Mouse (Mus musculus) olfactory bulb, adult 2 months (tissue): ENCODE measurements around the gene Etnk1. TPM values are rescaled to one million over a fixed set of nuclear protein-coding genes. Genes with fewer than 3 reads are reported as not detected.

Source experiments
- H3K27ac ChIP-seq: fragments of 200-500 bp; 2 replicates; pipeline ENCODE4 v1.5.1; 2012; ENCODE audit warnings: low read depth, low read length; ENCODE audit not compliant: insufficient read depth
- H3K4me1 ChIP-seq: fragments of 200-500 bp; 2 replicates; pipeline ENCODE4 v1.6.1; 2012; ENCODE audit warnings: low read length; ENCODE audit not compliant: control insufficient read depth, insufficient read depth
- H3K4me3 ChIP-seq: fragments of 200-500 bp; 2 replicates; pipeline ENCODE4 v1.5.1; 2012; ENCODE audit warnings: mild to moderate bottlenecking, low read depth, low read length, moderate library complexity; ENCODE audit not compliant: insufficient read depth
- CTCF ChIP-seq: fragments of 200-500 bp; IDR thresholded peaks from 2 replicates; pipeline ENCODE4 v1.5.1; 2012; ENCODE audit warnings: low read depth, mild to moderate bottlenecking, low read length, moderate library complexity; ENCODE audit not compliant: insufficient read depth
- POLR2A ChIP-seq: fragments of 200-500 bp; IDR thresholded peaks from 2 replicates; pipeline ENCODE4 v1.6.1; 2012; ENCODE audit warnings: mild to moderate bottlenecking, low read depth, low read length, moderate library complexity; ENCODE audit not compliant: insufficient read depth
- WGBS: fragments of 180-500 bp; shearing (Covaris S2); methylation state at CpG from one replicate; pipeline ENCODE4 v1.1.7; 2018; 5-methylcytosine and 5-hydroxymethylcytosine counted together
- polyA plus RNA-seq: library from polyadenylated mRNA; stranded (reverse); fragments of >200 nt; gene quantifications from 2 replicates; pipeline ENCODE4 v1.2.4, GENCODE M21; 2012; ENCODE audit warnings: low replicate concordance; ENCODE audit not compliant: missing spikeins, insufficient read depth, insufficient read length

The Etnk1 gene
- polyA plus RNA-seq, 1 experiment = 140 TPM

- no peak for TF ChIP-seq POLR2A
- H3K4me1 ChIP-seq = no peaks in the 10 kb centered on the region
- no peak overlapping the region for H3K4me3 ChIP-seq
- no peak overlapping the region for H3K27ac ChIP-seq
- 87% methylated on average over 21 of the region's 21 CpGs for WGBS
Measured at GRCm38 (mm10) chr6:143239362-143240074, 72.5 kb downstream of the Etnk1 start.

GRCm38 (mm10) chr6:143243191-143243590 is 76.2 kb downstream of the Etnk1 start:
- no peak overlapping the region for H3K27ac ChIP-seq
- WGBS = 93% methylated on average over 5 of the region's 5 CpGs
- H3K4me3 ChIP-seq = no peak overlapping the region
- TF ChIP-seq POLR2A (no peak), CTCF (no peak)
- H3K4me1 ChIP-seq = no peaks in the 10 kb centered on the region

DNA sequence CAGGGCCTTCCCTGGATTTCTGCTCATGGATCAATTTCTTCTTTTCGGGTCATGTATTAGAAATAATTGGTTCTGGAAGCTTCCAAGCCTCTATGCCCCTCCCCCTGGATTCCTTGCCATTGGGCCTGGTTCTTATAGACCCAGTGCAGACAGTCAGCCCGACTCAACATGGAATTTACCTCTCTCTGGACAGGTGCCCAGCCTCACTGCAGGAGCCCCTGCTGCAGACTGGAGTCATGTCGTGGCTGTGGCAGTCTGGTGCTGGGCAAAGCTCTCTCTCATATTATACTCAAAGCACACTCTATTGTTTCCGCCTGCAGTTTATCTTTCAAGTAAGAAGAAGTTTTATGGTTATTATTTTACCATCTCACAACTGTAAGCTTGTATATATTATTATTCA is 90.9 kb downstream of the Etnk1 start:
- TF ChIP-seq CTCF (no peak), POLR2A (no peak)
- Histone ChIP-seq H3K4me3 (no peak overlapping the region), H3K4me1 (peaks cover 3% of the 10 kb centered on the region; the same call in 1 of the 2 replicates), H3K27ac (no peak overlapping the region)
- 84% methylated on average over 4 of the region's 4 CpGs for WGBS

GRCm38 (mm10) chr6:143259169-143259629 is 92.2 kb downstream of the Etnk1 start:
- WGBS = 35% methylated on average over 17 of the region's 17 CpGs
- Histone ChIP-seq H3K4me3 (no peak overlapping the region), H3K27ac (0 out of 2 replicates have a peak overlapping the region, but pooled peaks have one; percentile 8), H3K4me1 (peaks cover 3% of the 10 kb centered on the region; the same call in 1 of the 2 replicates)
- TF ChIP-seq POLR2A (no peak), CTCF (no peak)

GRCm38 (mm10) chr6:143259870-143260559 is 93.0 kb downstream of the Etnk1 start:
- no peak for TF ChIP-seq POLR2A
- no peak for TF ChIP-seq CTCF
- Histone ChIP-seq H3K27ac (no peak overlapping the region), H3K4me1 (peaks cover 3% of the 10 kb centered on the region; the same call in 1 of the 2 replicates), H3K4me3 (no peak overlapping the region)
- 18% methylated on average over 18 of the region's 18 CpGs for WGBS

GRCm38 (mm10) chr6:143260560-143261288 is 93.7 kb downstream of the Etnk1 start:
- Histone ChIP-seq H3K4me1 (peaks cover 3% of the 10 kb centered on the region; the same call in 1 of the 2 replicates), H3K4me3 (no peak overlapping the region), H3K27ac (no peak overlapping the region)
- TF ChIP-seq POLR2A (no peak), CTCF (no peak)
- 25% methylated on average over 14 of the region's 14 CpGs for WGBS

- H3K4me3 ChIP-seq = no peak overlapping the region
- peaks cover 3% of the 10 kb centered on the region; the same call in 1 of the 2 replicates for H3K4me1 ChIP-seq
- 31% methylated on average over 8 of the region's 8 CpGs for WGBS
- no peak for TF ChIP-seq POLR2A
- TF ChIP-seq CTCF = no peak
- H3K27ac ChIP-seq = no peak overlapping the region
Measured at GRCm38 (mm10) chr6:143261289-143261665, 94.3 kb downstream of the Etnk1 start.

- Histone ChIP-seq H3K27ac (no peak overlapping the region), H3K4me1 (no peaks in the 10 kb centered on the region), H3K4me3 (no peak overlapping the region)
- TF ChIP-seq POLR2A = no peak
- no peak for TF ChIP-seq CTCF
- 91% methylated on average over 10 of the region's 10 CpGs for WGBS
Measured at GRCm38 (mm10) chr6:143265482-143265881, 98.5 kb downstream of the Etnk1 start.
